Mouse (Mus musculus) spleen, adult 2 months (tissue): ENCODE results near the gene Cul4a.

ENCODE experiments used
- CTCF ChIP-seq: fragments of 200-500 bp; IDR thresholded peaks from 2 replicates; pipeline ENCODE4 v1.5.1; 2011; ENCODE audit warnings: mild to moderate bottlenecking, inconsistent platforms; ENCODE audit not compliant: insufficient read depth, insufficient read length, insufficient replicate concordance; ENCODE audit errors: extremely low read depth
- POLR2A ChIP-seq: fragments of 200-500 bp; IDR thresholded peaks from 2 replicates; pipeline ENCODE4 v1.6.1; 2011; ENCODE audit warnings: low read depth, low read length, inconsistent platforms

- TF ChIP-seq CTCF (no peak), POLR2A (no peak)
These were observed 75.0 kb downstream of the Cul4a start for GRCm38 (mm10) chr8:13180408-13180807.
